Mouse (Mus musculus): ENCODE measurements around the gene Slc1a7.
A peak's percentile ranks its signal among the peaks of the same experiment; 100 is the strongest.

Gene Slc1a7

DNA sequence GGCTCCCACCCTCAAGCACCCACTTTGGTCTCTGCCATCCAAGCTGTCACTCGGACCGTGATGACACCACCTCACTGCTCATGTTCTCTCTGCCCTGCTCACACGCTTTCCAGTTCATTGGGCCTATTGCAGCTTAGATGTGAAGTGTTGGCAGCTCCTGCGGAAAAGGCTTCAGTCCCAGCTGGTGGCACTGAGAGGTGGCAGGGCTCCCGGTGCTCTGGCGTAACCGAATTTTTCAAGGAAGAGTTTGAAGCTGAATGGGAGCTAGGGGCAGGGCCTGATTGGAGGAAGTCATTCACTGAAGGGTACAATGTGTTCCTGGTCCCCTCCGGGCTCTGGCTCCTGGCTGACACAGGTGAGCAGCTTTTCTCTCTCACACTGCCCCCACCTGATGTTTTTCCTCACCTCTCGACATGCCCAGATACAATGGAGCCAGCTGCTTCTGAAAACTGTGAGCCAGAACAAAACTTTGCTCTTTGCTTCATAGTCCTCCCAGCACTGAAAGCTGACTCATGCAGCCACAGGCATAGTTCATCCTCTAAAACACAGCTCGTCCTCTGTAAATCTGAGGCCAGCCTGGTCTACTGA, 83.6 kb downstream of the Slc1a7 start:
- DNase-seq (ENCODE audit: low spot score), result no peak

DNA sequence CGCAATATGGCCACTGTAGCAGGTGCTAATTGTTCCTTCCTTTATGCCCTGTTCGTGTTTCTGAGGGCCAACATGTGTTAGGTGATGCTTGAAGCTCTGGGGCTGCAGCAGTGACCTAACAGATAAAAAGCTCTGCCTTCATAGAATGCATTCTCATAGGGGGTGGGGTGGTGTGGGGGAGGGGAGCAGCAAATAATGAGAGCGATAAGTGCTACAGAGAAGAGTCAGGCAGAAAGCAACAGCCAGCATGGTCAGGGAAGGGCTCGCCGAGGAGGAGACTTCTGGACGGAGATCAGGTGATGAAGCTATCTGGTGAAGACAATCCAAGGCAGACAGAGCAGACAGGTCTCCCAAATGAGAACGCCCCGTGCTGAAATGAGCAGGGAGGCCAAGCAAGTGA, 84.5 kb downstream of the Slc1a7 start:
- DNase-seq (ENCODE audit: low spot score), result no peak

DNA sequence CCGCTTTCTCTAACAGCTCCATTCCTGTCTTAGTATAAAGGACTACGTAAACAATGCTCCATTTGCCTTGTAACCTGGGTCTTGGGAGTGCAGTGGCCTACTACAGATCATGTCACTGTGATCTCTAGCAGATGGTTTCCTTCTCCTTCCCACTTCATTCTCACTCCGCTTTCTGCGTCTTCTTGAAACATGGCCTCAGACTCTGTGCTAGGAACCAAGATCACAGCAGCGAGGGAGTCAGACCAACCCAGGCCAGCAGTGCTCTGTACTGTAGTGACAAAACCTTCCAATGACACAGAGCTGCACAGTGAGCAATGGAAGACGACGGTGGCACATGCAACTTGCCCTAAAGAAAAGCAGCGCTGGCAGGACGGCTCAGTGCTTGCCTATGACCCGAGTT, 87.7 kb downstream of the Slc1a7 start:
- no peak for DNase-seq (ENCODE audit: low spot score)

DNA sequence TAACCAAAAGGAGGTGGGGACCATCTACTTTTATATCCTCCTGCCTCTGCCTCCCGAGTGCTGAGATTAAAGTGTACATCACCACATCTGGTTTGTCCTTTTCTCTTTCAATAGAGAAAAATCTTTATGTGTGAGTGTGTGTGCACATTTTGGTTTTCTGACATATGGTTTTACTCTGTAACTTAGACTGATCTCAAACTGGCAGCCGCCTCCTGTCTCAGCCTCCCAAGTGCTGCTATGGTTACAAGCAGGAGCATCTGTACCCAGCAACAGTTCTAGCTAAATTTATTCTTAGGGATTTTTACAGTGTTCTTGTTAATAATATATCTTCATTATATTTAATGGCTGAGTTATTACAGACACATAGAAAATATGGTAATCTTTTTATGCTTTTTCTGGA, 89.1 kb downstream of the Slc1a7 start:
- no peak for DNase-seq (ENCODE audit: low spot score)

DNA sequence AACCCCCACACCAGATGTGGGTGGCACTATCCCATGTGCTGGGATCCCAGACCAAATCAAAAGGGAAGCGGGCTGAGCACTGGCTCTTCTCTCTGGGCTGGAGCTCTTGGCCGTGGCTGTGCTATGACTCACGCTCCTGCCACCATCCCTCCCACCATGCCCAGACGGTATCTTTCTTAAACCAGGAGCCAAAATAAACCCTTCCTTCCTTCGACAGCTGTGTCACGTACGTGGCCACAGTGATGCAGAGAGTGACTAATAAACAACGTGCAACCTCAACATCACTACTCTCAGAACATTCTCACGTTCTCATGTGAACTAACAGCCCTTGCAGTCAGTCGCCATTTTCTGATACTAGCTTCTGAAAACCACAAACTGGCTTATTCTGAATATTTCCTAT, 90.0 kb downstream of the Slc1a7 start:
- peak; percentile 44 for DNase-seq (ENCODE audit: low spot score)

DNA sequence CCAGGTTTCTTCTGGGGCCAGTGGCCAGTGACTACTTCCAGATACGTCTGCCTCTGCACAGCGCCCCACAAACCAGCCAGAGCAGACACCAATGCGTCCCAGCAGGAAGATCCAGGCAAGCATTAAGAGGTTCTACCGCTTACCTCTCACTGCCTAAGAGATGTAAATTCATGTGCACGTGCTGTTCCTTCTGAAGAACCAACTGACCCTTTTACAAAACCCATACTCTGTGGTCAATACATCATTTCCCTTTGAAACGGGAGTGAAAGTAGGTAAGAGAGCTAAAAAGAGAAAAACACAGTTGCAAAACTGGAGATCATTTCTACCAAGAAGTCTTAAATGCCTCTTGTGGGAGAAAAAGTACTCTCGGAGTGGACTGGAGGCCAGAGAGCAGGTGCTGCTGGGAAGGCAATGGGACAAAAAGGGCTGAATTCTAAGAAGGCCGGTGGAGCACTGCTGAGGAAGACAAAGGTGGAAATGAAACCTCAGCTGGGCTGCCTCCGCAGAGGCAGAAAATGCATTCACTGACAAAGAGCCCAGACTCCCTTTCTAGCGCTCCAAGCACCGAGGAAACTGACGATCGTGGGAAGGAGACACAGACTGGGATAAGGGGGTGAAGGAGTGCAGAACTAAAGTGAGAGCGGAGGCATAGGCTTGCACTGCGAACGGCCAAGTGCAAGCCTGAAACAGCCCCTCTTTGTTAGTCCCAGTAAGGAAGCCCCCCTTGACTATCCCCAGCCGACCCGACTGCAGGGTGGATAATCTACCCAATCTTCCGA, 91.7 kb downstream of the Slc1a7 start:
- no peak for DNase-seq (ENCODE audit: low spot score)

DNA sequence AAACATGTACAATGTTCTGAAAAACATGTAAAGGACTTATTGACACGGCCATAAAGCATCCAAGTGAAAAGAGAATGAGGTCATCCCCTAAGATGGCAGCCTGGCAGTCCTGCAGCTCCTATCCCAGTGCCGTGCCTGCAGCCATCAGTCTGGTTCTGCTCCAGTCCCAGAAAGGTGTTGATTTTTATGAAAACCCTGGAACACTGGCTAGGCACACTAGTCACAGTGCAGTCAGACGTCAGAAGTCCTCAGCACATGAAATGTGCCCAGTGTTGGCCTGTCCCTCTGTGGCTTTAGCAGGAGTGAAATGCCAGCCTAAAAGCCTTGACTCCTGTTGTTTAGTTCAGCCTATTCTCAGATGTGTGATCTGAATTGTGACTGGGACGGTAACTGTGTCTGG, 92.6 kb downstream of the Slc1a7 start:
- DNase-seq (ENCODE audit: low spot score), result no peak

DNA sequence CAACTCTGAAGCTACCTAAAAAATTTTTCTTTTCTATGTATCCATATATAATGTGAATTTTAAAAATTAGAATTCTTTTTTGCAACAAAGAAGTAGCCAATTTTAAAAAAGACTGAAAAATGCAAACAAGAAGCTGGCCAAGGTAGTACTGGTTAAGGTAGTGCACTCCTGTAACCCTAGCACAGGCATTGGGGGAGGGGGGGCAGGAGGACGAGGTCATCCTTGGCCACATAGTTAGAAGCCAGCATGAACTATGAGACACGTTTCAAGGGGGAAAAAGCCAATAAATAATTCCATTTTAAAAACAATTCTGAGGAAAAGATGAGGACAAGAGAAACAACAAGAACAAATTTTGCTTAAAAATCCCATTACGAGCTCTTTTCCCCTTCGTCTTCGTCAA, 94.4 kb downstream of the Slc1a7 start:
- no peak for DNase-seq (ENCODE audit: low spot score)
